Mouse (Mus musculus): Measurements from ENCODE around the gene Ubap2l. TPM values are rescaled to one million over a fixed set of nuclear protein-coding genes. Genes with fewer than 3 reads are reported as not detected.
A peak's percentile ranks its signal among the peaks of the same experiment; 100 is the strongest.

Gene Ubap2l
- polyA plus RNA-seq, 1 experiment, result 199 TPM

- Histone ChIP-seq H3K4me3 (ENCODE audit: control insufficient read depth, insufficient read depth, low read length) (peak overlapping the region; percentile 61), H3K27me3 (ENCODE audit: control insufficient read depth, insufficient read depth, low read length) (no peaks in the 10 kb centered on the region), H3K27ac (ENCODE audit: control insufficient read depth, insufficient read depth, low read length) (no peak overlapping the region), H3K36me3 (ENCODE audit: control insufficient read depth, insufficient read depth, low read length) (peaks cover 14% of the 10 kb centered on the region), H3K4me1 (replicated peaks; ENCODE audit: control insufficient read depth, insufficient read depth, low read length) (peaks cover 11% of the 10 kb centered on the region)
- TF ChIP-seq CTCF (IDR thresholded peaks at IDR 0.05; ENCODE audit: borderline replicate concordance, control insufficient read depth, extremely low read depth, insufficient read depth, low read length, poor library complexity), result no peak
- no peak for TF ChIP-seq POLR2A (IDR thresholded peaks at IDR 0.05; ENCODE audit: control insufficient read depth, extremely low read depth, insufficient read depth, low read length, poor library complexity)
- DNase-seq, result no peak
- WGBS, result 20% methylated on average over 23 of the region's 23 CpGs
Measured at GRCm38 (mm10) chr3:89997791-89998495, 54.5 kb downstream of the Ubap2l start.

- Histone ChIP-seq H3K27ac (ENCODE audit: control insufficient read depth, insufficient read depth, low read length) (no peak overlapping the region), H3K4me1 (replicated peaks; ENCODE audit: control insufficient read depth, insufficient read depth, low read length) (peaks cover 11% of the 10 kb centered on the region), H3K36me3 (ENCODE audit: control insufficient read depth, insufficient read depth, low read length) (peaks cover 8% of the 10 kb centered on the region; the same call in 1 of the 2 replicates), H3K27me3 (ENCODE audit: control insufficient read depth, insufficient read depth, low read length) (no peaks in the 10 kb centered on the region), H3K4me3 (ENCODE audit: control insufficient read depth, insufficient read depth, low read length) (no peak overlapping the region)
- WGBS, result 96% methylated on average over 5 of the region's 5 CpGs
- DNase-seq, result no peak
- no peak for TF ChIP-seq CTCF (IDR thresholded peaks at IDR 0.05; ENCODE audit: borderline replicate concordance, control insufficient read depth, extremely low read depth, insufficient read depth, low read length, poor library complexity)
Measured at GRCm38 (mm10) chr3:89994807-89995515, 57.5 kb downstream of the Ubap2l start.

GRCm38 (mm10) chr3:89987822-89988221 is 64.6 kb downstream of the Ubap2l start:
- no peak overlapping the region for H3K27ac ChIP-seq (ENCODE audit: control insufficient read depth, insufficient read depth, low read length)
- DNase-seq, result no peak
- TF ChIP-seq POLR2A (IDR thresholded peaks at IDR 0.05; ENCODE audit: control insufficient read depth, extremely low read depth, insufficient read depth, low read length, poor library complexity), result no peak
- no peak for TF ChIP-seq CTCF (IDR thresholded peaks at IDR 0.05; ENCODE audit: borderline replicate concordance, control insufficient read depth, extremely low read depth, insufficient read depth, low read length, poor library complexity)
- H3K4me1 ChIP-seq (replicated peaks; ENCODE audit: control insufficient read depth, insufficient read depth, low read length), result no peaks in the 10 kb centered on the region
- no peak overlapping the region for H3K4me3 ChIP-seq (ENCODE audit: control insufficient read depth, insufficient read depth, low read length)
- H3K36me3 ChIP-seq (ENCODE audit: control insufficient read depth, insufficient read depth, low read length), result no peaks in the 10 kb centered on the region
- H3K27me3 ChIP-seq (ENCODE audit: control insufficient read depth, insufficient read depth, low read length), result no peaks in the 10 kb centered on the region
- WGBS, result 16% methylated on average over 4 of the region's 4 CpGs

- Histone ChIP-seq H3K36me3 (ENCODE audit: control insufficient read depth, insufficient read depth, low read length) (no peaks in the 10 kb centered on the region), H3K4me1 (replicated peaks; ENCODE audit: control insufficient read depth, insufficient read depth, low read length) (no peaks in the 10 kb centered on the region), H3K27ac (ENCODE audit: control insufficient read depth, insufficient read depth, low read length) (no peak overlapping the region), H3K4me3 (ENCODE audit: control insufficient read depth, insufficient read depth, low read length) (no peak overlapping the region), H3K27me3 (ENCODE audit: control insufficient read depth, insufficient read depth, low read length) (no peaks in the 10 kb centered on the region)
- TF ChIP-seq POLR2A (IDR thresholded peaks at IDR 0.05; ENCODE audit: control insufficient read depth, extremely low read depth, insufficient read depth, low read length, poor library complexity), result no peak
- no peak for TF ChIP-seq CTCF (IDR thresholded peaks at IDR 0.05; ENCODE audit: borderline replicate concordance, control insufficient read depth, extremely low read depth, insufficient read depth, low read length, poor library complexity)
- 70% methylated on average over 3 of the region's 3 CpGs for WGBS
- DNase-seq, result no peak
Measured at GRCm38 (mm10) chr3:89987211-89987610, 65.2 kb downstream of the Ubap2l start.

GRCm38 (mm10) chr3:89982426-89982825 is 70.0 kb downstream of the Ubap2l start:
- TF ChIP-seq POLR2A (IDR thresholded peaks at IDR 0.05; ENCODE audit: control insufficient read depth, extremely low read depth, insufficient read depth, low read length, poor library complexity) (no peak), CTCF (IDR thresholded peaks at IDR 0.05; ENCODE audit: borderline replicate concordance, control insufficient read depth, extremely low read depth, insufficient read depth, low read length, poor library complexity) (no peak)
- no peak for DNase-seq
- Histone ChIP-seq H3K36me3 (ENCODE audit: control insufficient read depth, insufficient read depth, low read length) (no peaks in the 10 kb centered on the region), H3K27ac (ENCODE audit: control insufficient read depth, insufficient read depth, low read length) (no peak overlapping the region), H3K4me3 (ENCODE audit: control insufficient read depth, insufficient read depth, low read length) (no peak overlapping the region), H3K4me1 (replicated peaks; ENCODE audit: control insufficient read depth, insufficient read depth, low read length) (no peaks in the 10 kb centered on the region), H3K27me3 (ENCODE audit: control insufficient read depth, insufficient read depth, low read length) (no peaks in the 10 kb centered on the region)
- WGBS, result 83% methylated on average over 5 of the region's 5 CpGs

- Histone ChIP-seq H3K36me3 (ENCODE audit: control insufficient read depth, insufficient read depth, low read length) (no peaks in the 10 kb centered on the region), H3K4me1 (replicated peaks; ENCODE audit: control insufficient read depth, insufficient read depth, low read length) (no peaks in the 10 kb centered on the region), H3K27me3 (ENCODE audit: control insufficient read depth, insufficient read depth, low read length) (no peaks in the 10 kb centered on the region), H3K27ac (ENCODE audit: control insufficient read depth, insufficient read depth, low read length) (no peak overlapping the region), H3K4me3 (ENCODE audit: control insufficient read depth, insufficient read depth, low read length) (no peak overlapping the region)
- TF ChIP-seq POLR2A (IDR thresholded peaks at IDR 0.05; ENCODE audit: control insufficient read depth, extremely low read depth, insufficient read depth, low read length, poor library complexity), result no peak
- no peak for TF ChIP-seq CTCF (IDR thresholded peaks at IDR 0.05; ENCODE audit: borderline replicate concordance, control insufficient read depth, extremely low read depth, insufficient read depth, low read length, poor library complexity)
- no peak for DNase-seq
Measured at GRCm38 (mm10) chr3:89976859-89977258, 75.6 kb downstream of the Ubap2l start.
